Mouse (Mus musculus) spleen, postnatal 4 days (tissue): ENCODE measurements around the gene Tmem132a.

Source experiments
- DNase-seq, 2 experiments: peaks; one replicate each; pipeline ENCODE4 v3.0.0; 2022; ENCODE audit warnings: low spot score in 2 of 2

Gene Tmem132a

DNA sequence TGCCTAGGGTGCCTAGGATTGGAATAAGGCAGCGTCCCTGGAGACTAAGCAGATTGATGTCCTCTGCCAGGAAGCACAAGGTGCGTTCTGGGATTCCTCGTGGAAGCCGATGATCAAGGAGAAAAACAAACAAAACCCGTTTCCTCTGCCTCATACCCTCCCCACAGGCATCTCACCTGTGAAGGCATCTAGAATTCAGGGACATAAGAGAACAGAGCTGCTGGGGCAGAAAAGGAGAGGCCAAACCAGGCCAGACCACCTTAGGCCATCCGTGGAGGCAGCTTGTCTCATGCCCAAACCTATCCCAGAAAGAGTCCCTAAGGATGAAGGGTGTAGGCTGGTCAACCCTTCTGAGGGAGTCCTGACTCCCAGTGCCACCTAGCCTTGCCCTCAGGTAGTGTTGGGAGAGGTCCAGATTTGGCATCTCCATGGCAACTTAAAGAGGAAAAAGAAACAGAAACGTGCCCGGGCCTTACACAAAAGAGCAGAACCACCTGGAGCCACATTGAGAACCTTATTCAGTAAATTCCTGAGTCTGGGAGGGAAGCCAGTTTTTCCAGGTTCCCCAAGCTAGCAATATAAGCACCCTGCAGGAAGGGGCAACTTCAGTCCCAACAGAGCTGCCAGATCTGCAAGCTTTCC, at the start of gene Tmem132a:
Tmem132a (minus strand) TSS at position 55 of the 642 bp plus-strand sequence.
- DNase-seq = no peak

DNA sequence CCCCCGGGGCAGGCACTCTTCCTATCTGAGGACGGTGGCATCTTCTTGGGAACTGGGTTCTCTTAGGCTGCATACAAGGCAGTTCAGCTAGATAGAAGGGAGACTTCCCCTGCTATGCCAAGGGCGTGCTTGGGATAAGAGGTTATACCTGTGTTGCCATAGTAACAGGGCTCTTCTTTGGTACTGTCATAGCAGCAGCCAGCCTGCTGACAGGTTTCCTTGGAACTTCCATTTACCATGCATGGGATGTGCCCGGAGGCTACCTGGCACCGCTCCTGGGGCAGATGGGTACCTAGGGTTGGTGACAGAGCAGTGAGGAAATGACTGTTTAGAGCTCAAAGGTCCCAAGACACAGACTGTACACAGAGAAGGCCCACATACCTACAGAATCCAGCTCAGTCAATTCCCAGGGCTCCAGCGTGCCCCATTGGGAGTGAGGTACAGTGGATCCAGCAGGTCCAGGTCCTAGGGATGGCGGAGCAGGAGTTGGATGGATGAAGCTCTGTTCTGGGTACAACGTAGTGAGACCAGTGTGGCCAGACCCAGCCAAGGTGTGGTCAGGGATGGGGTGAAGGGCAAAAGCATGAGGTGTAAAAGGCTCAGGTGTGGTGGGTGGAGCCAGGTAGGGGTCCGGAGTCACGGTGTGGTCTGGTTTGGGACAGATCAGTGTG, 48.7 kb upstream of the Tmem132a start:
- DNase-seq = no peak

DNA sequence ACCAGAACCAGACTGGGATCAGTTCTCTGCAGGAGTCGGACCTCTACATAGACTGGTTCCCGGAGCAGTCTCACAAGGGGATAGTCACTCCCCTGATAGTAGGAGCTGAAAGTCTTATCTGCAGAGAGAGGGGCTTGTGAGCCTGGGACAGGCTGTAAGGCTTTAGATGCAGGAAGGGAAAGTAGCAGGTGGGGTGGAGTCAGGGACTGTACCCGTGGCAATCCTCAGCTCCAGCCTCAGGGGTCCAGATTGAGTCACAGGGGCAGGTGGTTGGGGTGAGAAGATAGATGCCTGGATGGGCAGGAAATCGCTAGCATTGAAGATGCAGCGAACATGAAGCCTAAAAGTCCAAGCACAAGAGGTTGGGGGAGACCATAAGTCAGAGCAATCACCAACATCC, 46.8 kb upstream of the Tmem132a start:
- no peak for DNase-seq

DNA sequence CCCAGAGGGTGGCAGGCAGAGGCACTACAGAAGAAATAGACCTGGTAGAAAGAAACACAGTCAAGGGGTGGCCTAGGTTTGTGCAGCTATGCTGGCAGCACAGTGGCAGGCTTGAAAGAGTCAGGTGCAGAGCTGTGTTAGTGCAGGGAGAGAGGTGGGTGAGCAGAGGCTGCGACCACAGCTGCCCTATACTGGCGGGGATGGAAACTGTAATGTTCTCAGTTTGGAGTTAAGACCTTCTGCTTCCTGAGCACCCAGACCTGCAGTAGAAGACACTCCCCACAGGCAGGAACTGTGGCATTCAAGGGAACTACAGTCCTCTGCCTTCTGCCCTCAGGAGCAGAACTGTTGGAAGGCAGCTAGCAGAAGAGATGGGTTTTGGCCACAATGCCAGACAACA, 45.1 kb upstream of the Tmem132a start:
- DNase-seq = no peak

DNA sequence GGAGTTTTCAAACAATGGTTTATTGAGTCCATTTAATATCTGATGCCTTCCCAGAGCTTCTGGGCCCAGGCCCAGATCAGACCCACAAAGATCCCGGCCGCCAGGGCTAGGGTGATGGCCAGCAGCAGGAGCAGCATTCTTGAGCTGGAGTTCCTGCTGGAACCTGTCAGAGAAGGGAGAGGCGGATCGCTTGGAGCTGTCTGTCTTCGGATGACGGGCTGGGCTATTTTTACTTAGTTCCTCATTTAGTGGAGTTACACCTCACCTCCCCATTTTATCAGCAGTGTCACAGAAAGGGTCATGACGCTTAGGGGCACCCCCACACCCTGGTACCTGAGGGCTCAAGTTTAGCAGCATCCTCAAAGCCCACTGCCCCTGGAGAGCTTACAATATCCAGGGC, 44.6 kb upstream of the Tmem132a start:
- no peak for DNase-seq

DNA sequence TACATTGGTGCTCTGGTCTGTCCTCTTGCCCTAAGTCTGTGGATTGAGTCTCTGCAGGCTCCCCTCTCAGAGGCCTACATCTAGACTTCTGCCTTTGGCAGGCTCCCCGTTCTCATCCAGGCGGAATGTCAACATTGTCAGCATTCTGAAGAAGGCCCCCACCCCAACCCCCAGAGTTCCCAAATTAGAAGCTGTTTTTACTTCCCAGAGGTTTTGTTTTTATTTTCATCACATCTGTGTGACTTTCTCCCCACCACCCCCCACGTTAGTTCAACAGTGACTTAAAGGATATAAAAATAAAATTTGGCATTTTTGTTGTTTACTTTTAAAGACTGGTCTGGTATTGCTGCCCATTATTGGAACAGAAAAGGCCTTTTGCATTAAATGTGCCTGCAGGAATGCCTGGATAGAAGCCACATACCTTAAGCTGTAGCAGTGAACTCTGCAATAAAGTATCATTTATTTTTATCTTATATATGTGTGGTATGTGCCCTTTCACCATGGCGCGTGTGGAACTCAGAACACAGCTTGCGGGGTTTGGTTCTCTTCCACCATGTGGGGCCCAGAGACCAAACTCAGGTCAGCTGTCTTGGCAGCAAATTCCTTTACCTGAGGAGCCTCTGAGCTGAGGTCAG, 39.5 kb upstream of the Tmem132a start:
- DNase-seq = no peak

DNA sequence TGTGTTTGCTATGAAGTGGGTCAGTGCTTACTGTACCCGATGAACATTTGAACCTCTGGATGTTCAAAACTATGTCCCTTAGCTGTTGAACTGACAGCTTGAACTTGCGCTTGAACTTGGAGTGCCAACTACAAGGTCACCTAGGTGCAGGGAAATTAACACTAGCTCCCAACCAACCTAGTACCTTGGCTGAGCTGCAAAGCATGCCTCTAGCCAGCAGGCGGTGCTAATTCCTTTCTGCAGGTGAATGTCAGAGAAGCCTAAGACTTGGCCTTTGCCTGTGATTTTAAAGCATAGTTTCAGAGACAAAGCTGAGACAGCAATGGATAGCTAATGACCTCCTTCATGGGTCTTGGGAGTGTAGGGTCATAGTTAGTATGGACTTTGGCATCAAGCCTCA, 38.2 kb upstream of the Tmem132a start:
- DNase-seq = peak; percentile 58 to 80

DNA sequence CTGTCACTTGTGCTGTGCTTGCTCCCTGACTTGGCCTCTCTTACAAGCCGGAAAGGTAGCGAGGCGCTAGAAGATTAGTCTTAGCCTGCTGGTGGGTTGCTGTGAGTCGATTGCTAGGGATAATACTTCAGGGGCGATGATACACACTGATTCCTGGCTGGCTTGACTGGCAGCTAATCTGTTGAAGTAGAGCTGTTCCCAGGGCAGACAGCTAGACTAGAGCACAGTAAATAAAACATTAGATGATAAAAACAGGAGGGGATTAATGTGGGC, 35.9 kb upstream of the Tmem132a start:
- DNase-seq = no peak

DNA sequence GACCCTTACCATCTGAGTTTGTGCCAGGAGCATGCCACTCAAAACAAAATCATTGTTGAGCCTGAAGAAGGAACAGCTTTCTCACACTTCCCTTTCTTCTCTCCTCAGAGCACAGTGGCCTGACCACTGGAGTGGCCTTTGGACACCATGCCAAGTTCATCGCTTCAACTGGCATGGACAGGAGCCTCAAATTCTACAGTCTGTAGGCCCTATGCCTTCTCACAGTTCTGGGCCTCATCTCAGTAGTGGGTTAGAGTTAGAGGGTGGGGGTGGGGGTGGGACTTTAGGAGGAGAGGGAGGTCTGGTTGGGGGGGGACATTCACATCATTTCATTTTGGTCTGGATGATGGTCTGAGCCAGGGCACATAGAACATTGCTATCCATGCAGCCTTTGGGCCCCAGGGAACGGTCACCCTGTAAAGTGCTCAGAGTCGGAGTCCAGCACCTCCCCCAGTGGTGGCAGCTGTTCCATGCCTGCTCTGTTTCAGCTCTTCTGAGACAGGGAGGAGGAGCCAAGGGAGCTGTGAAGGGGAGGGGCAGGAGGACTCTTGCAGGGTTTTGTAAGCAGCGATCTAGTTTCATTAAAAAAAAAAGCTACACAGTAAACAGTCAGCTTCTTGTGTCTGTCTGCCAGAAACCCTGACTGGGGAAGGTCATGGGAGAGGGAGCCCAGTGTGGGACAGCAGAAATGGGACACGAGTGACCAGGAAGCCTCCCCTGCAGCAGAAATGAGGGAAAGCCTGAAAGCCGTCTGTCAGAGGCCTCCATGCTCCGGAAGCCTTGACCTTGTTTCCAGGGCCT, 35.4 kb upstream of the Tmem132a start:
- no peak for DNase-seq

DNA sequence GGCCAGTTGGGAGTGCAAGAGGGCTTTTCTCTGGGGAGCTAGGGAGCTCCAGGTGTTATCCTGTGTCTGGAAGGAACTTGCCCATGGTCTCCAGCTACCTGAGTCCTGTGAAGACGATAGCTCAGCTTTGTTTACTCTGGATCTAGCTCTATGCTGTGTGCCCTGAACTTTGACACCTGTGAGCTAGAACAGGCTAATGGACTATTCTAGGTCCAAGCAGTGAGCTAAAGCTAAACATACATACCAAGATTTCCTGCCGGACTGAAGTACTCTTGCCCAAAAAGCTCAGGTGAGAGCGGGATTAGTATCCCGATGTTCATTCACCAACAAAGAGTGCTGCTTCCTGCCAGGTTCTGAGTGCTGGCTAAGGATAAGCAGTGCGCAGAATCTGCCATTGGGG, 34.8 kb upstream of the Tmem132a start:
- no peak for DNase-seq

DNA sequence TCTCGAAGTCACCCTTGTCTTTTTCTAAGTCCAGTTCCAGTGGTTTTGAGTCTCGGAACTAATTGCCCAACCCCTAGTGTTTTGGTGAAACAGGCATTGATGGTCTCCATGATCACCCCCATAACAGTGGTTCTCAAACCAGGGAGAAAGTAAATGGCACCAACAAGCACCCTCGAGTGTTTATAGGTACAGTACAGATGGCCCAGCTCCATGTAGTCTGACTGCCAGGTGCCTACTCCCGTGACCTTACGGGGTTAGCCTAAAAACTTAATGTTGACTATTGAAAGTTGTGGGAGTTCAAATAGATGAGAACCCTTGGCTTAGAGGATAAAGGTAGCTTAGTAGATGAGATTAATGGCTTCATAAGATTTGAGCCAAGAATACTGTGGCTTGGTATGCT, 31.3 kb upstream of the Tmem132a start:
- no peak for DNase-seq

DNA sequence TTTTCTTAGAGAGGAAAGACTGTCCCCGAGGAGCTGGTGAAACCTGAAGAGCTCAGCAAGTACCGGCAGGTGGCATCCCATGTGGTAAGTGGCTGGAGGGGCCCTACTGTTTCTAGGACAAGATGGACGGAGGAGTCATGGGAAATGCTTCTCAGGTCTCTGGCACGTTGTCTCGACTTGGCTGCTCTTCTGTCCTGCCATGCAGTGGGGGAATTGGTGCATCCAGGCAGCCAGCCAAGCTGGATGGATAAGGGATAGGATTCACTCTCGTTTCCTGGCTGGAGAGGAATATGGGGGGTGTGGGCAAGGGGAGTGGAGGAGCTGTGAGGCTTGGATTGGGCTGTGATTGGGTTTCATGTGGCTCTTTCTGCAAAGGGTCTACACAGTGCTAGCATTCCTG, 30.6 kb upstream of the Tmem132a start:
- DNase-seq = no peak

DNA sequence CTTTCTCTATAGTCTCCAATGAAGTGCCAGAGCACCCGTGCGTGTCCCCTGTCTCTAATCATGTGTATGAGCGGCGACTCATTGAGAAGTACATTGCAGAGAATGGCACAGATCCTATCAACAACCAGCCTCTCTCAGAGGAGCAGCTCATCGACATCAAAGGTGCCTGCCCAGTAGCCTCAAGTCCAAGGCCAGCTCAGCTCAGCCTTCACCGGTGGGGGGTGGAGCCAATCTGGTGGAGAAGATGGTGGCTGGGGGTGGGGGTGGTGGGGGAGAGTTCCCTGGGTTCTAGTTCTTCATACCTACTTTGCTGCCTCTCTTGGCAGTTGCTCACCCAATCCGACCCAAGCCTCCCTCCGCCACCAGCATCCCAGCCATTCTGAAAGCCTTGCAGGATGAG, 27.8 kb upstream of the Tmem132a start:
- DNase-seq = no peak

DNA sequence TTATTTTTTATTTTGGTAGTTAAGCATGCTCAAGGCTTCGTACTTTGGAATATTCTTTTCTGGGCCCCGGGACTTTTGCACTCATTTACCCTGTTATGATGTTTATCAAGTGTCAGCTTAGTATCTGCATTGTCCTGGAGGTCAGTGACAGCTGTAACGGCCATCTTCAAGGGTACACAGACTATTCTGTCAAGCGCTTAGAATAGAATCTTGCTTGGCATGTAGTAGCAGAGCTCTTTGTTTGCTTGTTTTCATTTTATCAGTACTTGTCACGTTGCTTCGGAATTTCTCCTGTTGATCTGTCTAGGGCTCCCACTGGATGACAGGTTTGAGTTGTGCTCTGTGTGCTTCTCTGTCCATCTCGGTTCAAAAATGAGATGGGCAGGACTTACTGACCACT, 27.1 kb upstream of the Tmem132a start:
- no peak for DNase-seq

DNA sequence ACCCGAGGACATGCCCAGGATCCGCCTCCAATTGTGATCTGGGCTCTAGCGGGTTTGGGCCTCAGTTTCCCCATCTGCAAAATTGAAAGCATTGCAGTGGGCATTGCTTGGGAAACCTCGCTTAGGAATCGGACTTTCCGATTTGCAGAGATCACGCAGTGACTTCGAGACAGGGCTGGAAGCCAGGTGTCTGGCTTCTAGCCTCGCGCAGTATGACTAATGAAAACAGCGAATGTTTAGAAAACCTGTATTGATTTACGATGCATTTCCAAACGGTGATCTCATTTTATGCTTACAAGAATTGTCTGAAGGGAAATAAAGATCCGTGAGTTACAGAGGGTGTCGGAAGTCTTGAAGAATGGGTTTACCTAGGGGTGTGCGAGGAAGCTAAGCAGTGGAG, 26.0 kb upstream of the Tmem132a start:
- no peak for DNase-seq

DNA sequence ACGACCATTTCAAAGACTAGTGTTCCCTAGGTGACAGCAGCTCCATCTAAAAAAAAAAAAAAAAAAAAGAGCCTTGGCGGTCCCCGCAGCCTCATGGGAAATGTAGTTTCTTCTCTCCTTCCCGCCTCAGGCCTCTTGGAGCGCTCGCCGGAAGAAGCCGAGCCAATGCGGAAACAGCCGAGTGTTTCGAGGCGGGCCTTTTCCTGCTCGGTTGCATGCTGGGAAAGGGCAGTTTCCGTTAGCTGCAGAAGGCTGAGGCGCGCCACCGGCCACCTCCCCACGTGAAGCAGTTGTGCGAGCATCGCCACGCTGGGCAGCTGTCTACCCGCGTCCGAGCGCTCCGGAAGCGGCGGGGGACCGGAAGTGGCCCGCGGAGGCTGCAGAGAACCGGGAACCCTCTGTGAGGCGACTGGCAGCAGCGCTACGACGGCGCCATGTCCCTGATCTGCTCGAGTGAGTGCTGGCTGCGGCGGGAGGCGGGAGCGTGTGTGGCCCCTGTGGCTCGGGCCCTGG, 25.3 kb upstream of the Tmem132a start, which contains the start of gene Prpf19:
Prpf19 (plus strand) TSS at position 216 of the 513 bp plus-strand sequence.
- peak; percentile 93 to 96 for DNase-seq

DNA sequence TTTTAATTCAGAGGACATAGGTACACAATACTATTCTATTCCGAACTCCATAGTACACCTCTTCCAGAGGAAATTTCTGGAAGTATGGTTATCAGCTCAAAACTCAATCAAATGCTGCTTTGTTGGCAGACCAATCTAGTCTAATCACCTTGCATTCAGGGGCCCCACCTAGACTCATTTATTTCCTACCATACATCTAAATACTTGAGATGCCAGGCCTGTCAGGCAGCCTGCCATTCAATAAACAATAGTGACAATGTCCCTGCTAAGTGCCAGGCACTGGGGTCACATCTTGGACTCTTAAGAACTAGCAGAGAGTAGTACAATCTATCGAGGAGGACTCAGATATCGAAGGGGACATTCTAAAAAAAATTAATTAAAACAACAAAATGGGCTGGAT, 22.5 kb upstream of the Tmem132a start:
- DNase-seq = no peak

DNA sequence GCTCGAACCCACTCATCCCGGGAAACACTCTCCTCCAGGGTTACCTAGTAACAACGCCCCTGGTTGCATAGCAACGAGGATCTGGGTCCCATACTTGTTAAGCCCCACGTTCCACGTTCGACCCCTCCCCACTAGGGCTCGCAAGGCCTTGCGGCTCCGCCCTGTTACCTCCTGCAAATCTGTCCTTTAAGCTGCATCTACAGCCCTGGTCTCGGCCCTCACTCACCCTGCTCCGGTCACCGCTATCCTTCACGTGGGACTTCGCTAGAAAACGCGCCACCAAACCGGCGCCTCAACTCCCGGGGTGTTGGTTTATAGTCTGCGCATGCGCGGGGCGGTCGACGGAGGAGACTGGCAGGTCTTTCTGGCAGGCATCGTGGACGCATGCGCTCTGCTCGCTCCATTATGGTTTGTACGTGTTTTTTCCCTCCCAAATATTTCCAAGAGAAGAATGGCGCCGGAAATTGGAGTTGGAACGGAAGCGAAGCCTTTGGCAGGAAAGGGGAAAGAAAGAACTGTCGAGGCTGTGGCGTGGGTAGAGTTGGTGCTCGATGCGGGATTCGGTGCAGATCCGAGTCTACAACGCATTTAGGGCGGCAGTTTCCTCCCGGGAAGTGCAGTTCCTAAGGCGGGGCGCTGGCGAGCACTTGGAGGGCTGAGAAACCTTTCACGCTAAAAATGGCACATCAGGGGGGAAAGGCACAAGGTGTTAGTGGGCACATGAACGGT, 11.8 kb upstream of the Tmem132a start, which contains the start of gene Tmem109:
Tmem109 (minus strand) TSS at position 576 of the 729 bp plus-strand sequence.
- DNase-seq = peak; percentile 88 to 95

DNA sequence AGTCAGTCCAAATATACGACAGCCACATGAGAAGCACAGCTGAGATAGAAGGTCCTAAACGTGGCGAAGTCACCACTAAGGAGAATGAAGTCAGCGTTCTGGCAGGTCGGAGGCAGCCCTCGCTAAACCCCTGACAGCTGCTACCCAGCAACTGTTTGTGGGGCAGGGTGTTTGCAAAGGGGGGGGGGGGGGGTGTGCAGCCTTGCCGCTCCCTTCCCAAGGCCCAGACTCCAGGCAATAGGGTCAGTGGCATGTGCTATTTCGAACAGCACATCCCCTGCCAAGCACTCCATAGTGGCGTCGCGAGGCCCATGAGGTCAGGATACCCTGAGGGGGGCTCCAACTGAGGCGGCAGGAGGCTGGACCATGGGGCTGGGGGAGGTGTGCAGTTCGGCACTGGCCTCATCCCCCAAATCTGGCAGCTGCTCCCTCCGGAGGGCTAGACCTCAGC, 11.3 kb upstream of the Tmem132a start:
- DNase-seq = no peak

DNA sequence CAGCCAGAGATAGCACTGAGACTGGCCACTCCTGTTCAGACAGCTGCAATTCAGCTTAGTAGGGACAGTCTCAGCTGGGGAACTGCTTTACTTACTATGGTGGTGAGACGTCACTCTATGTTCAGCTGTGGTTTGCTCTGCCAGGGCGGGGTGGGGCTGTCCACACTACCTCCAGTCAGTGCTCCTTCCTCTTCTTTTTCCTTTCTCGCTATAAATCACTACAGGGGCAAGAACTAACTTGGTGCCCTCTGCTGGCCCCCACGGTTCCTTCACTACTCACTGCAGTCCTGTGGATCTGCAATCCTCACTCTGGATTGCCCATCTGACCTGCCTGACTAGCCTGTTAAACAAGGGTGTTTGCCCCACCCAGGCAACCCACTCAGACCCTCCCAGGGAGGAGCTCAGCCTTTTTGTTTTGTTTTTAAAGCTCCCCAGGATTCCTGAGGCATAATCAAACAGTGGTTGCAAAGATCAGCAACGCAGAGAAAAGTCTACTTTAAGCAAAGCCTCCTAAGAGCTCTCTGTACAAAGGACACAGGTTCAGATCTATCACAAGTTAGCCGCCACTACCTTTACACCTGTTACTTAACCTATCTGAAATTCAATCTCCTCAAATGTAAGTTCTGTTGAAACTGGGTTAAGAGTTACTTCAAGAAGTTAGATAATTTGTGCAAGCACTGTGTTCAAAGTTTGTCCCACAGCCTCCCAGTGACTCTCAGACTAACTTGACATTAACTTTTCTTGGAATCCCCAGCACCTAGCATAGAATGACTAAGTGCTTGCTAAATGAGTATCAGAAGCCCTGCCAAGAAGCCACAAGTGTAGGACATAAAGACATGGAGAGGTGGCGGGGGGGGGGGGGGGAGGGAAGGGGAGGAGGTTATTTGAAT, 10.6 kb upstream of the Tmem132a start:
- DNase-seq = peak; percentile 65 to 76
